Mouse (Mus musculus): ENCODE data around the gene Psmb1.

DNA sequence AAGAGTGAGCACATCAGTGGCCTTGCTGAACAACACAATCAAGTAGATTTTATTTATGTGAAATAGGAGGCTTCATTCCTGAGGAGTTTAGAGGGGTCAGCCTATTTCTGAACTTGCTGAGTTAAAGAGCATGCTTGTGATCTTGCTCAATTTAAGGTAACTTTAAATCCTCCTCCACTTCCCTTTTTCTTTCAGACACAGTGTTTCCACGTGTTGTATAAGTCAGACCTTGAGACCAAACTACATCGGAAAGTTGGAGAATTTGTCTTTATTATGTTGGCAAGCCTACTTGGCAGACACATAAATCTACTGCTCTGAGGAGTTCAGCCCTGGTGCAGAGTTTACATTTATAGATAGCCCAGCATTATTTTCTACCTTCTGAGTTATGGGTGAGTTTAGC, 29.3 kb upstream of the Psmb1 start:
- no peak for TF ChIP-seq RAD21 (IDR thresholded peaks at IDR 0.05; ENCODE audit: low read depth, low read length)
- TF ChIP-seq SMC3 (IDR thresholded peaks at IDR 0.05; ENCODE audit: low read depth, low read length): no peak

Measured in MEL (cell line).